Mouse (Mus musculus): ENCODE data around the gene Psmd9. TPM values are rescaled to one million over a fixed set of nuclear protein-coding genes. Genes with fewer than 3 reads are reported as not detected.

Gene Psmd9
- total RNA-seq, 2 experiments from 2014 or later: 13.3 to 16.9 TPM

DNA sequence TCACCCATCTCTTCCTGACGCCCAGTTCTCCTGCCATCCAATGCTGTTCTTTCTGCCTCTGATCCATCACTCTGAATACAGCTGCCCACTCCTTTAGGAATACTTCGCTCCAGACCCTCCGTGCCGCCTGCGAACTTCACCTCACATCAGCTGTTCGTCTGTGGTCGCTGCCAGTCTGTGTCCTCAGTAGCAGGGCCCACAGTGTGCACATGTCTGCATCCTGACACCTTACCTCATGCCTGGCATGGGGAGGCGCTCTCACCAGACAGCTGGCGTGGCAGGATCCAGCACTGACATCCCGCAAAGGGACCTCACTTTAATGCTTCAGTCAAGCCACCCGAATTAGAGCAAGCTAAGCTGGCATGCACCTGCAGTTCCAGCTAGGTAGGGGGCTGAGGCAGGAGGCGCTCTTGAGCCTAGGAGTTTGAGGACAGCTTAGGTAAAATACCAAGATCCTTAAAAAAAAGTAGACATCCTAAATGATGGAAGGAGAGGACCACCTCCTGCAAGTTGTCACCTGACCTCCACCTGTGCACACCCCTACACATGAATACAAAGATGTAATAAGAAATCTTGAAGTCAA lies 127.1 kb downstream of the Psmd9 start:
- intact Hi-C loops (cut with DNase I): no loop called here
- no peak for DNase-seq
- H3K27ac ChIP-seq: no peak overlapping the region
- peak; percentile 26; the same call in 1 of the 2 replicates for TF ChIP-seq CTCF (IDR thresholded peaks at IDR 0.05)
- no peak overlapping the region for H3K4me3 ChIP-seq

DNA sequence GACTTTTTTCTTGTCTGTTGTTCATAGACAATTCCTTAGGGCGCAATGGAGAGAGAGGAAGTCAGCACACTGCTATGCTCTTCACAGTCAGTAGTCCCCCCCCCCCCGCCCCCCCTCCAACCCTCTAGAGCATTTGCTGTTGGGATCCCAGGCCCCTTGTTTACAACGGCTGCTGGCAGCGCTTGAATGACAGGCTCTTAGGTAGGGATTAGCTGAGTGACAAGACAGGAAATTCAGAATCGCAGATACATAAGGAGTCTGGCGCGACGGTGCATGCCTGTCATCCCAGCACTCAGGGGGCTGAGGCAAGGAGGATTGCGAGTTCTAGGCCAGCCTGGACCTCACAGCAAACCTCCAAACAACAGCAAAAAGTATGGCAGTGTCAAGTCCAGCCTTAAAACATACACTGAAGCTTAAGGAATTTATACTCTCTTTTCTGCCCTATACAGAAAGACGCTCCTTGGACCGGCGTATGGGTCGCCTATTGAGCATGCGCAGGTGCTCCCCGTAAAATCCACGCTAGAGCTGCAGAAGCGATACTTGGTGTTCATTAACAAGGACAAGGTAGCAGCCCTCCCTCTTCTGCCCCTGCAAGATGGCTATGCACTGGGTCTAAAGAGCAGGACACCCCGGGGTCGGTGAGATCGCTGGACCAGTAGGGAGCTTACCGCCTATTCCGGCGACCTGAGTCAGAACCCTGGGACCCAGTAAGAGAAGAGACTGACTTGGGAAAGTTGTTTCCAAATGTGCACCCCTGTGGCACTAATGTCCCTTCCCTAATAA lies 128.0 kb downstream of the Psmd9 start:
- no peak for TF ChIP-seq CTCF (IDR thresholded peaks at IDR 0.05)
- H3K4me3 ChIP-seq: no peak overlapping the region
- no peak overlapping the region for H3K27ac ChIP-seq
- intact Hi-C loops (cut with DNase I): no loop called here
- DNase-seq: no peak

DNA sequence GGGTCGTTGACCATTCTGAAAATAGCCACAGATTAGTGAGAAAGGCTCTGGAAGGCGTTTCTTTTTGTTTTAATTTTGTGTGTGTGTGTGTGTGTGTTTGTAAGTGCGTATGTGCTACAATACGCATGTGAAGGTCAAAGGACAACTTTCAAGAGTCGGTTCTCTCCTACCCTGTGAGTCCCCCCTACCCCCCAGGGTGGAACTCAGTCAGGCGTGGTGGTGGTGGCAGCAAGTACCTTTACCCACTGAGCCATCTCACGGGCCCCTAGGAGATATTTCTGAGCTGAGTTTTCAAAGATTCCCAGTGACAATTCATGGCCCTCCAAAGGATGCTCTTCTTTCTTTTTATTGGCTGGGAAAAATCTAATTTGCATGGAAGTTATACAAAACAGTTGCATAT lies 128.6 kb downstream of the Psmd9 start:
- no peak for TF ChIP-seq CTCF (IDR thresholded peaks at IDR 0.05)
- no peak for DNase-seq
- Histone ChIP-seq H3K4me3 (no peak overlapping the region), H3K27ac (no peak overlapping the region)
- intact Hi-C loops (cut with DNase I): no loop called here

- intact Hi-C loops (cut with DNase I): no loop called here
- Histone ChIP-seq H3K27ac (no peak overlapping the region), H3K4me3 (no peak overlapping the region)
- peak; percentile 37 for TF ChIP-seq CTCF (IDR thresholded peaks at IDR 0.05)
- DNase-seq: no peak
These were observed 129.3 kb downstream of the Psmd9 start for GRCm38 (mm10) chr5:123298526-123298925.

Other genes starting within 250 kb of the Psmd9 start
- gene Kdm2b, start 179.6 kb upstream of the Psmd9 start, total RNA-seq (2021): 10 to 100 TPM; 11.5 to 13.3 TPM
- gene Orai1, start 154.3 kb upstream of the Psmd9 start, total RNA-seq (2021): 10 to 100 TPM; 32.1 to 38.7 TPM
- not detected for gene Morn3, start 122.4 kb upstream of the Psmd9 start, total RNA-seq (2021)
- gene Tmem120b, start 101.0 kb upstream of the Psmd9 start, total RNA-seq (2021): 10 to 100 TPM; 19.2 to 23.2 TPM
- gene Rhof, start 36.7 kb upstream of the Psmd9 start, total RNA-seq (2021): under 1 TPM; 0.28 to 0.36 TPM
- 10 to 100 TPM in 1 of 2 experiments, 1 to 10 TPM in 1; 9.8 to 11.3 TPM for gene Setd1b, start 27.2 kb upstream of the Psmd9 start, total RNA-seq (2021)
- not detected for gene Hpd, start 13.3 kb downstream of the Psmd9 start, total RNA-seq (2021)
- 1 to 10 TPM in 1 of 2 experiments, under 1 TPM in 1; 0.56 to 1.5 TPM for gene Wdr66, start 82.7 kb downstream of the Psmd9 start, total RNA-seq (2021)
- 10 to 100 TPM in 1 of 2 experiments, 1 to 10 TPM in 1; 4.9 to 10.7 TPM for gene Bcl7a, start 174.4 kb downstream of the Psmd9 start, total RNA-seq (2021)
- 10 to 100 TPM; 55.7 to 66.0 TPM for gene Mlxip, start 225.4 kb downstream of the Psmd9 start, total RNA-seq (2021)